Mouse (Mus musculus) lung, postnatal 0 days (tissue): Measurements from ENCODE around the gene Cldn14. TPM values are rescaled to one million over a fixed set of nuclear protein-coding genes. Genes with fewer than 3 reads are reported as not detected.

ENCODE experiments used
- ATAC-seq: fragments of 200-750 bp; cut with Nextera tagmentation; 2 replicates; pipeline ENCODE4 v1.8.0; 2017; ENCODE audit warnings: moderate library complexity
- DNase-seq: peaks from one replicate; pipeline ENCODE4 v3.0.0-alpha.2; 2016; ENCODE audit warnings: low spot score
- H3K27ac ChIP-seq: fragments of 300-500 bp; sonication (generic); 2 replicates; pipeline ENCODE4 v1.5.1; 2014; ENCODE audit warnings: antibody characterized with exemption, mild to moderate bottlenecking, low read length, mixed read lengths
- H3K27me3 ChIP-seq: fragments of 300-500 bp; sonication (generic); replicated peaks from 2 replicates; pipeline ENCODE4 v1.6.1; 2014; ENCODE audit warnings: low read length, mixed read lengths; ENCODE audit not compliant: insufficient read depth
- H3K36me3 ChIP-seq: fragments of 300-500 bp; sonication (generic); 2 replicates; pipeline ENCODE4 v1.6.1; 2014; ENCODE audit warnings: low read length, mixed read lengths; ENCODE audit not compliant: insufficient read depth
- H3K4me1 ChIP-seq: fragments of 300-500 bp; sonication (generic); 2 replicates; pipeline ENCODE4 v1.6.1; 2014; ENCODE audit warnings: antibody characterized with exemption, low read depth, low read length, mixed read lengths; ENCODE audit not compliant: insufficient read depth
- H3K4me2 ChIP-seq: fragments of 300-500 bp; sonication (generic); replicated peaks from 2 replicates; pipeline ENCODE4 v1.6.1; 2014; ENCODE audit warnings: low read depth, mild to moderate bottlenecking, low read length, moderate library complexity, mixed read lengths
- H3K4me3 ChIP-seq: fragments of 300-500 bp; sonication (generic); 2 replicates; pipeline ENCODE4 v1.5.1; 2014; ENCODE audit warnings: low read depth, low read length
- H3K9ac ChIP-seq: fragments of 300-500 bp; sonication (generic); replicated peaks from 2 replicates; pipeline ENCODE4 v1.6.1; 2014; ENCODE audit warnings: low read depth, mild to moderate bottlenecking
- H3K9me3 ChIP-seq: fragments of 300-500 bp; sonication (generic); 2 replicates; pipeline ENCODE4 v1.6.1; 2016; ENCODE audit warnings: low read length, mixed read lengths
- CTCF ChIP-seq: IDR thresholded peaks from 2 replicates; pipeline ENCODE4 v1.5.1; 2016; ENCODE audit warnings: antibody characterized with exemption, mild to moderate bottlenecking
- EP300 ChIP-seq: IDR thresholded peaks from 2 replicates; pipeline ENCODE4 v1.6.1; 2016; ENCODE audit warnings: antibody characterized with exemption, mild to moderate bottlenecking, control low read depth
- WGBS: fragments of 180-500 bp; shearing (Covaris S2); extraction: QIAGEN DNeasy Blood & Tissue Kit; methylation state at CpG from one replicate; pipeline ENCODE4 v1.1.7; 2014; 5-methylcytosine and 5-hydroxymethylcytosine counted together
- polyA plus RNA-seq: library from polyadenylated mRNA; unstranded; fragments of >200 nt; fragmentation: Nextera tagmentation; extraction: Ambion mirVana; gene quantifications from 2 replicates; pipeline ENCODE4 v1.2.1, GENCODE M21; 2015

The Cldn14 gene
- polyA plus RNA-seq, 1 experiment from 2014 or later: not detected

GRCm38 (mm10) chr16:93967893-93968292 is 40.7 kb downstream of the Cldn14 start:
- Histone ChIP-seq H3K4me1 (no peaks in the 10 kb centered on the region), H3K36me3 (no peaks in the 10 kb centered on the region), H3K27me3 (no peaks in the 10 kb centered on the region), H3K4me2 (no peak overlapping the region), H3K9ac (no peak overlapping the region), H3K4me3 (no peak overlapping the region), H3K27ac (no peak overlapping the region), H3K9me3 (no peaks in the 10 kb centered on the region)
- no peak for DNase-seq
- no peak for ATAC-seq
- 88% methylated on average over 8 of the region's 8 CpGs for WGBS
- no peak for TF ChIP-seq CTCF
- no peak for TF ChIP-seq EP300

- Histone ChIP-seq H3K27me3 (no peaks in the 10 kb centered on the region), H3K27ac (no peak overlapping the region), H3K4me2 (no peak overlapping the region), H3K9me3 (no peaks in the 10 kb centered on the region), H3K9ac (no peak overlapping the region), H3K4me3 (no peak overlapping the region), H3K4me1 (peaks cover 3% of the 10 kb centered on the region; the same call in 1 of the 2 replicates), H3K36me3 (no peaks in the 10 kb centered on the region)
- no peak for TF ChIP-seq EP300
- TF ChIP-seq CTCF: no peak
- 25% methylated on average over 5 of the region's 5 CpGs for WGBS
- ATAC-seq (no peak), DNase-seq (no peak)
Observed at GRCm38 (mm10) chr16:93962283-93962682, 46.4 kb downstream of the Cldn14 start.

GRCm38 (mm10) chr16:93961099-93961646 is 47.5 kb downstream of the Cldn14 start:
- Histone ChIP-seq H3K9me3 (no peaks in the 10 kb centered on the region), H3K4me1 (peaks cover 3% of the 10 kb centered on the region; the same call in 1 of the 2 replicates), H3K36me3 (no peaks in the 10 kb centered on the region), H3K9ac (no peak overlapping the region), H3K4me3 (no peak overlapping the region), H3K27ac (no peak overlapping the region), H3K4me2 (no peak overlapping the region), H3K27me3 (no peaks in the 10 kb centered on the region)
- DNase-seq: no peak
- no peak for ATAC-seq
- 70% methylated on average over 11 of the region's 11 CpGs for WGBS
- TF ChIP-seq CTCF (no peak), EP300 (no peak)

- Histone ChIP-seq H3K9me3 (no peaks in the 10 kb centered on the region), H3K4me3 (no peak overlapping the region), H3K4me2 (no peak overlapping the region), H3K4me1 (peaks cover 3% of the 10 kb centered on the region; the same call in 1 of the 2 replicates), H3K27me3 (no peaks in the 10 kb centered on the region), H3K27ac (no peak overlapping the region), H3K36me3 (no peaks in the 10 kb centered on the region), H3K9ac (no peak overlapping the region)
- DNase-seq (no peak), ATAC-seq (no peak)
- 61% methylated on average over 4 of the region's 4 CpGs for WGBS
- TF ChIP-seq CTCF (no peak), EP300 (no peak)
Observed at GRCm38 (mm10) chr16:93960495-93960894, 48.1 kb downstream of the Cldn14 start.

- H3K4me1 ChIP-seq: peaks cover 3% of the 10 kb centered on the region; the same call in 1 of the 2 replicates
- no peaks in the 10 kb centered on the region for H3K9me3 ChIP-seq
- no peak overlapping the region for H3K4me2 ChIP-seq
- H3K27ac ChIP-seq: no peak overlapping the region
- 45% methylated on average over 12 of the region's 12 CpGs for WGBS
- no peaks in the 10 kb centered on the region for H3K36me3 ChIP-seq
- no peaks in the 10 kb centered on the region for H3K27me3 ChIP-seq
- ATAC-seq (no peak), DNase-seq (no peak)
- H3K4me3 ChIP-seq: no peak overlapping the region
- H3K9ac ChIP-seq: no peak overlapping the region
- no peak for TF ChIP-seq CTCF
- no peak for TF ChIP-seq EP300
Observed at GRCm38 (mm10) chr16:93957402-93957801, 51.2 kb downstream of the Cldn14 start.

GRCm38 (mm10) chr16:93956986-93957385 is 51.7 kb downstream of the Cldn14 start:
- WGBS: 64% methylated on average over 7 of the region's 7 CpGs
- no peak overlapping the region for H3K27ac ChIP-seq
- no peak for TF ChIP-seq CTCF
- no peak for TF ChIP-seq EP300
- H3K36me3 ChIP-seq: no peaks in the 10 kb centered on the region
- no peak overlapping the region for H3K4me2 ChIP-seq
- ATAC-seq (no peak), DNase-seq (no peak)
- no peak overlapping the region for H3K4me3 ChIP-seq
- peaks cover 3% of the 10 kb centered on the region; the same call in 1 of the 2 replicates for H3K4me1 ChIP-seq
- H3K9ac ChIP-seq: no peak overlapping the region
- H3K9me3 ChIP-seq: no peaks in the 10 kb centered on the region
- no peaks in the 10 kb centered on the region for H3K27me3 ChIP-seq
